Mouse (Mus musculus) heart, postnatal 36 days (tissue): ENCODE results near the gene Ccer2. TPM values are rescaled to one million over a fixed set of nuclear protein-coding genes. Genes with fewer than 3 reads are reported as not detected.
A peak's percentile ranks its signal among the peaks of the same experiment; 100 is the strongest.

Experiments
- DNase-seq, 2 experiments: peaks; one replicate each; pipeline ENCODE4 v3.0.0; 2021 to 2022
- intact Hi-C: fragments of 180-260 bp; cut with DNase I; formaldehyde crosslinking; loops from one replicate; pipeline ENCODE4 v1.15.1; 2025
- total RNA-seq, 2 experiments: library from RNA; stranded (reverse); gene quantifications; 2 replicates each; pipeline ENCODE4 v1.2.3; 2021

The Ccer2 gene
- total RNA-seq, 2 experiments from 2014 or later = not detected

- peak; percentile 95 to 99 for DNase-seq
- intact Hi-C loops = loop anchor here (1.0 to 10.0 kb wide), 2 partner anchors 125 to 563 kb away; partner anchors contain the start of gene Dpf1
These were observed 14.1 kb upstream of the Ccer2 start, which contains the start of the genes Mrps12 and Sars2 for GRCm38 (mm10) chr7:28741709-28742438. Mrps12 (minus strand) TSS chr7:28741820. Sars2 (plus strand) TSS chr7:28741992.

DNA sequence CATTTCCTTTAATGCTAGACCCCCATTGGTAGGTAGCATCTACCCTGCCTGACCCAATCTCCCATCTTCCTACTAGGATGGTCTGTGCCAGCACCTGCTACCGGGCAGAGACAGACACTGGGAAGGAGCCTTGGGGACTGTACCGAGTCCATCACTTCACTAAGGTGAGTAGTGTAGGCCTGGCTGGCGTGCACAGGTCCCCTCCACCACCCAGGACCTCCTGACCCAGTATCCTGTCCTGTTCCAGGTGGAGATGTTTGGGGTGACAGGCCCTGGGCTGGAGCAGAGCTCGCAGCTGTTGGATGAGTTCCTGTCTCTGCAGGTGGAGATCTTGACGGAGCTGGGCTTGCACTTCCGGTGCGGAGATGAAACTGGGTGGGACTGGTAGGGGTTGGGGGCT, 6.0 kb upstream of the Ccer2 start:
- DNase-seq = no peak
- intact Hi-C loops = loop anchor here (10.0 kb wide), 1 partner anchor 555 kb away; the partner anchor contains the start of gene Dpf1

- intact Hi-C loops = no loop called here
- DNase-seq = no peak
These were observed 2.6 kb downstream of the Ccer2 start for GRCm38 (mm10) chr7:28758623-28759022.

- no peak for DNase-seq
- intact Hi-C loops = loop anchor here (2.0 to 10.0 kb wide), 3 partner anchors 17 to 473 kb away; partner anchors contain the start of genes Ggn, Kcnk6, Spred3 and Yif1b
These were observed 5.9 kb downstream of the Ccer2 start for GRCm38 (mm10) chr7:28761907-28762306.

DNA sequence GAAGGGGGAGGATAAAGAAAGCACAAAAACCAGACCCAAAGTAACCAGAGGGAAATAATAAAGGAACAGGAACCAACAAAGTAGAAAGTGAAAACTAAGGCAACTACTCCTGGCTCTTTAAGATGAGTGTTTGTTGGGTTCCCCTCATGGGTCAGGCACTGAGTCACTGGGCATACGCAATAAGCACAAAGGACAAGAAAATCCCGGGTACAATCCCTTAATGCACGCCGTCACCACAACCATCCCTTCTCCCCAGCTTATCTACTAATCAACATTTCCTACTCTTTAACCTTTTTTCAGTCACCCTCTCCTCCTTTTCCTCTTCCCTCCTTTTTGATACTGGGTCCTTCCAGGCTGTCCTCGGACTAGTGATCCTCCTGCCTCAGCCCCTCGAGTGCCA, 9.2 kb downstream of the Ccer2 start:
- intact Hi-C loops = loop anchor here (10.0 kb wide), 2 partner anchors 410 to 470 kb away; partner anchors contain the start of genes Ggn, Kcnk6, Spred3 and Yif1b

GRCm38 (mm10) chr7:28766173-28766879, 10.4 kb downstream of the Ccer2 start, which contains the start of gene Sirt2:
Sirt2 (plus strand) TSS chr7:28766735.
- intact Hi-C loops = loop anchor here (10.0 kb wide), 2 partner anchors 408 to 468 kb away; partner anchors contain the start of genes Ggn, Kcnk6, Spred3 and Yif1b
- peak; percentile 93 to 94 for DNase-seq

More for the DNA sequence above, 9.2 kb downstream of the Ccer2 start:
- no peak for DNase-seq

- no peak for DNase-seq
- intact Hi-C loops = loop anchor here (10.0 kb wide), 2 partner anchors 408 to 468 kb away; partner anchors contain the start of genes Ggn, Kcnk6, Spred3 and Yif1b
These were observed 10.9 kb downstream of the Ccer2 start for GRCm38 (mm10) chr7:28766910-28767309.

GRCm38 (mm10) chr7:28767462-28767965, 11.5 kb downstream of the Ccer2 start, which contains the start of gene Nfkbib:
Nfkbib (minus strand) TSS chr7:28767512.
- intact Hi-C loops = loop anchor here (10.0 kb wide), 2 partner anchors 407 to 467 kb away; partner anchors contain the start of genes Ggn, Kcnk6, Spred3 and Yif1b
- no peak for DNase-seq

- intact Hi-C loops = loop anchor here (10.0 kb wide), 2 partner anchors 405 to 465 kb away; partner anchors contain the start of genes Ggn, Kcnk6, Spred3 and Yif1b
These were observed 13.5 kb downstream of the Ccer2 start for GRCm38 (mm10) chr7:28769414-28769958.

GRCm38 (mm10) chr7:28770309-28770708, 14.3 kb downstream of the Ccer2 start:
- DNase-seq = no peak

More at GRCm38 (mm10) chr7:28769414-28769958, 13.5 kb downstream of the Ccer2 start:
- no peak for DNase-seq

GRCm38 (mm10) chr7:28771867-28772266, 15.9 kb downstream of the Ccer2 start:
- DNase-seq = peak in 1 of 2 experiments; percentile 44
- intact Hi-C loops = no loop called here

More at GRCm38 (mm10) chr7:28770309-28770708, 14.3 kb downstream of the Ccer2 start:
- intact Hi-C loops = no loop called here

- intact Hi-C loops = no loop called here
- no peak for DNase-seq
These were observed 17.2 kb downstream of the Ccer2 start for GRCm38 (mm10) chr7:28773163-28773562.

- no peak for DNase-seq
- intact Hi-C loops = no loop called here
These were observed 18.2 kb downstream of the Ccer2 start for GRCm38 (mm10) chr7:28774164-28774563.

GRCm38 (mm10) chr7:28775129-28775528, 19.2 kb downstream of the Ccer2 start:
- DNase-seq = no peak
- intact Hi-C loops = no loop called here

- intact Hi-C loops = no loop called here
- no peak for DNase-seq
These were observed 22.9 kb downstream of the Ccer2 start for GRCm38 (mm10) chr7:28778825-28779224.

GRCm38 (mm10) chr7:28780067-28780658, 24.2 kb downstream of the Ccer2 start:
- intact Hi-C loops = loop anchor here (1.0 to 5.0 kb wide), 3 partner anchors 87 to 258 kb away; no protein-coding TSS in a partner anchor
- peak; percentile 88 to 94 for DNase-seq

- intact Hi-C loops = loop anchor here (1.0 to 5.0 kb wide), 3 partner anchors 86 to 257 kb away; no protein-coding TSS in a partner anchor
- peak in 1 of 2 experiments; percentile 22 for DNase-seq
These were observed 24.9 kb downstream of the Ccer2 start for GRCm38 (mm10) chr7:28780857-28781256.

DNA sequence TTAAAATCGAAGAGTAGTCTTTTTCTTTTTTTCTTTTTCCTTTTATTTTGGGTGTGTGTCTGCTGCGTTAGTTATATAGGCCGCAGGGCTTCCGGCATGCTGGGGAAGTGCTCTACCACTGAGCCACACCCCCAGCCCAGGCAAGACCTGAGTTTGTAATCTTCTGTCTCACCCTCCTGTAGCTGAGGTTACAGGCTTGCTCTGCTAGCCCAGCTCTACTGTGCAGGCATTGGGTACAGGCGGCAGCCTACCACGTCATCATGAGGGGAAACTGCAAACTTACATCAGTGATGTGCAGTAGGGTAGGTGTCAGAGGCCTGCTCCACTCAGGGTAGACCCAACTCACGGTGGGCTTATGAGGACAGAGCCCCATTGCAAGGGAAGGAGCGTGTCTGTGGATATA, 25.3 kb downstream of the Ccer2 start:
- intact Hi-C loops = loop anchor here (5.0 kb wide), 1 partner anchor 191 kb away; no protein-coding TSS in a partner anchor
- DNase-seq = no peak

- intact Hi-C loops = no loop called here
- DNase-seq = no peak
These were observed 29.2 kb downstream of the Ccer2 start for GRCm38 (mm10) chr7:28785161-28785560.
